Mouse (Mus musculus): Measurements from ENCODE around the gene Atxn7l3.

- TF ChIP-seq POLR2A (IDR thresholded peaks at IDR 0.05; ENCODE audit: low read depth, low read length) (no peak), CTCF (IDR thresholded peaks at IDR 0.05; ENCODE audit: extremely low read depth, insufficient read length, insufficient replicate concordance, low read depth, low read length) (no peak)
Observed at GRCm38 (mm10) chr11:102288027-102288804, 8.2 kb downstream of the Atxn7l3 start.

All from small intestine, adult 2 months (tissue).